Mouse (Mus musculus): Measurements from ENCODE around the gene Twist2.

Twist2 gene

GRCm38 (mm10) chr1:91875042-91875720, 73.9 kb downstream of the Twist2 start:
- no peak for DNase-seq

DNA sequence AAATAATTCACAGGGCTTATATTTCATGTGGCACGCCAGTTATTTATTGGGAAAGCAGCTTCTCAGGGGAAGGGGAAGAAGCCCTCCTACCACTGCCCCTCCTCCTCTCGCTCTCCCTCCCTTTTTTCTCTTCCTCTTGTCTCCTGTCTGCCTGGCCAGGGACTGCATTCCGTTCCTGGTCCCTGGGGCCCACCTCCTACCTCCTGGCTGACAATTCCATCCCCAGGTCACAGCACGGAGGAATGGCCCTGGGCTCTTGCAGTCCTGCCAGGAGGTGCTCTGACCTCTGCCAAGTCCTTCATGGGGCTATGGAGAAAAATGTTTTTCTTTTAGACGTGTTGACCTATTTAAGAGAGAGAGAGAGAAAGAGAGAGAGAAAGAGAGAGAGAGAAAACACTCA, 77.4 kb downstream of the Twist2 start:
- peak in 1 of 2 experiments; percentile 20 for DNase-seq

- no peak for DNase-seq
Observed at GRCm38 (mm10) chr1:91880156-91880555, 78.9 kb downstream of the Twist2 start.

GRCm38 (mm10) chr1:91880899-91881298, 79.6 kb downstream of the Twist2 start:
- DNase-seq = no peak

DNA sequence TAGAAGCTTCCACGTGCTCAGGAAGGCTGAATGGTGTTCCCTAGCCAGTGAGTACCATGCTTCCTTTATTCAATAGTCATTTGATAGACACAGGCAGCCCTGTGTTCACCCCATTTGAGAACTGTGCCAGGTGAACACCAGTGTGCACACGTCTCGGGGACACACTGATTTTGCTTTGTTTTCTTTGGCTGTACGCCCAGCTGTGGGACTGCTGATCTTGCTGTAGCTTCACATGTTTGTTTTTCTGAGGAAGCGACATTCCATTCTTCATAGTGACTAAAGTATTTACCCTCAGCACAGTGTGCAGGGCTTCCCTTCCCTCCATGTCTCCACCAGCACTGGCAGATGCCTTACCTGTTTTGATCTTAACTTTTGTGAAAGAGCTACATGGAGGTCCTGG, 81.9 kb downstream of the Twist2 start:
- no peak for DNase-seq

DNA sequence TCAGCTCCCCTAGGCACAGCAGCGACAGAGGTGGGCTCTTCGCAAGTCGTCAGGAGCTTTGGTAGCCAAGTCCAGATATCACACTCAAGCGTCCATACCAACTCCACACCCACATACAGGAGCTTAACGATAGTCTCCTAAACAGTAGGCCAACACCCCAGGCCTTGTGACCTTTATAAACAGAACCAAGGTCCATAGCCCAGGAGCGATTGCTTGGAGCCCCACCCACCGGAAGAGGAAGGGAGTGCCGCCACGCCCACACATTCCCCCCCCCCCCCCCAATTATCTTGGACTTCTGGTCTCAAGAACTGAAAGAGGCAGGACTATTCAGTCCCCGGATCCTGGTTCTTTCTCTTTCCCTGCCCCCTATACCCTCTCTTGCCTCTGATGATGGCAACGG, 92.3 kb downstream of the Twist2 start:
- no peak for DNase-seq

DNA sequence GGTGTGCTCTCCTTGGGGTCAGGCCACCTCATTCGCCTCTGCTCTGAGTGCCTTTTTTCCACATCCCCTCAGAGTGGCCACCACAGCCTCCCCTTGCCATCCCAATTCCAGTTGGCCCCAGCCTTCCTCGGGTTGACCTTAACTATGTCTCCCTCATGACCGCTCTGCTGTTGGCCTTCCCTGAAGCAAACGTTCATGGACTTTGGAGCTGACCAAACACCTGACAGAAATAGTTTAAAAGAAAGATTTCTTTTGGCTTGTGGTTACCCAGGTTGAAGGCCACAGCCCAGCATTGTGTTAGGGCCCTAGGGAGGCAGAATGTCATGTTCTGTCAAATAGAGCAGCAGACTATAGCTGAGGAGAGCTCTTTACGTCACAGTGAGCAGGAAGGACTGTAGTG, 93.0 kb downstream of the Twist2 start:
- DNase-seq = no peak

- DNase-seq = no peak
Observed at GRCm38 (mm10) chr1:91897078-91897477, 95.8 kb downstream of the Twist2 start.

Data from cerebellum, adult 18-20 months (tissue).